Mouse (Mus musculus) heart, adult 11 months (tissue): Measurements from ENCODE around the gene Ppp1r21.
A peak's percentile ranks its signal among the peaks of the same experiment; 100 is the strongest.

Source experiments
- DNase-seq: peaks from one replicate; pipeline ENCODE4 v3.0.0; 2022

Ppp1r21 gene

GRCm38 (mm10) chr17:88530667-88531066 is 749 bp downstream of the Ppp1r21 start:
- DNase-seq: peak; percentile 85

- peak; percentile 70 for DNase-seq
Observed at GRCm38 (mm10) chr17:88531176-88531575, 1.3 kb downstream of the Ppp1r21 start.

GRCm38 (mm10) chr17:88537842-88538430 is 8.0 kb downstream of the Ppp1r21 start:
- DNase-seq: peak; percentile 75

- DNase-seq: peak; percentile 64
Observed at GRCm38 (mm10) chr17:88542771-88543416, 13.0 kb downstream of the Ppp1r21 start.

GRCm38 (mm10) chr17:88543417-88543782 is 13.5 kb downstream of the Ppp1r21 start:
- peak; percentile 58 for DNase-seq

- DNase-seq: peak; percentile 89
Observed at GRCm38 (mm10) chr17:88545217-88545784, 15.4 kb downstream of the Ppp1r21 start.

- DNase-seq: no peak
Observed at GRCm38 (mm10) chr17:88546745-88547144, 16.8 kb downstream of the Ppp1r21 start.

GRCm38 (mm10) chr17:88549411-88550191 is 19.7 kb downstream of the Ppp1r21 start:
- DNase-seq: no peak

- no peak for DNase-seq
Observed at GRCm38 (mm10) chr17:88550351-88550750, 20.4 kb downstream of the Ppp1r21 start.

GRCm38 (mm10) chr17:88550981-88551940 is 21.3 kb downstream of the Ppp1r21 start:
- DNase-seq: peak; percentile 96

- DNase-seq: no peak
Observed at GRCm38 (mm10) chr17:88552556-88552955, 22.6 kb downstream of the Ppp1r21 start.

- DNase-seq: peak; percentile 92
Observed at GRCm38 (mm10) chr17:88553001-88553449, 23.1 kb downstream of the Ppp1r21 start.

GRCm38 (mm10) chr17:88553473-88554087 is 23.7 kb downstream of the Ppp1r21 start:
- DNase-seq: no peak

GRCm38 (mm10) chr17:88556176-88556575 is 26.3 kb downstream of the Ppp1r21 start:
- no peak for DNase-seq

GRCm38 (mm10) chr17:88556688-88557087 is 26.8 kb downstream of the Ppp1r21 start:
- no peak for DNase-seq

GRCm38 (mm10) chr17:88558168-88558842 is 28.4 kb downstream of the Ppp1r21 start:
- DNase-seq: peak; percentile 92

- DNase-seq: peak; percentile 93
Observed at GRCm38 (mm10) chr17:88563611-88564010, 33.7 kb downstream of the Ppp1r21 start.

GRCm38 (mm10) chr17:88569807-88570540 is 40.1 kb downstream of the Ppp1r21 start:
- DNase-seq: no peak

GRCm38 (mm10) chr17:88570784-88571183 is 40.9 kb downstream of the Ppp1r21 start:
- no peak for DNase-seq

GRCm38 (mm10) chr17:88574811-88575210 is 44.9 kb downstream of the Ppp1r21 start:
- no peak for DNase-seq
